Mouse (Mus musculus): ENCODE measurements around the gene Wdr61. TPM values are rescaled to one million over a fixed set of nuclear protein-coding genes. Genes with fewer than 3 reads are reported as not detected.
A peak's percentile ranks its signal among the peaks of the same experiment; 100 is the strongest.

The Wdr61 gene
- 149 and 152 TPM in 2 replicates for polyA plus RNA-seq (2015; fragmentation: Nextera tagmentation; extraction: Ambion mirVana)

- WGBS = 1% methylated on average over 32 of the region's 32 CpGs
- Histone ChIP-seq H3K27me3 (replicated peaks) (no peaks in the 10 kb centered on the region), H3K9ac (peak within 1 kb of the TSS; percentile 74), H3K9me3 (no peaks in the 10 kb centered on the region), H3K4me2 (replicated peaks) (peak within 1 kb of the TSS; percentile 55), H3K4me3 (replicated peaks) (peak within 1 kb of the TSS; percentile 70), H3K27ac (peak within 1 kb of the TSS; percentile 41; the same call in 1 of the 2 replicates), H3K4me1 (replicated peaks) (peaks cover 4% of the 10 kb centered on the region; the same call in 1 of the 2 replicates), H3K36me3 (no peaks in the 10 kb centered on the region)
- ATAC-seq = peak; percentile 99
These were observed at the start of gene Wdr61 for GRCm38 (mm10) chr9:54733921-54734638. Gene Wdr61, minus strand, starts transcription at chr9:54734519.

GRCm38 (mm10) chr9:54784003-54784402 lies 49.7 kb upstream of the Wdr61 start:
- Histone ChIP-seq H3K27me3 (replicated peaks) (no peaks in the 10 kb centered on the region), H3K4me2 (replicated peaks) (no peak overlapping the region), H3K36me3 (no peaks in the 10 kb centered on the region), H3K27ac (no peak overlapping the region), H3K4me3 (replicated peaks) (no peak overlapping the region), H3K4me1 (replicated peaks) (peaks cover 7% of the 10 kb centered on the region; the same call in 1 of the 2 replicates), H3K9ac (no peak overlapping the region), H3K9me3 (no peaks in the 10 kb centered on the region)
- WGBS = 46% methylated on average over 3 of the region's 3 CpGs
- ATAC-seq = peak; percentile 55

- Histone ChIP-seq H3K9me3 (no peaks in the 10 kb centered on the region), H3K36me3 (no peaks in the 10 kb centered on the region), H3K27ac (no peak overlapping the region; the same call in 1 of the 2 replicates), H3K9ac (no peak overlapping the region), H3K4me3 (replicated peaks) (no peak overlapping the region), H3K4me1 (replicated peaks) (peaks cover under 1% of the 10 kb centered on the region; the same call in 1 of the 2 replicates), H3K4me2 (replicated peaks) (no peak overlapping the region; the same call in 1 of the 2 replicates), H3K27me3 (replicated peaks) (no peaks in the 10 kb centered on the region)
- WGBS = 52% methylated on average over 15 of the region's 15 CpGs
- ATAC-seq = no peak
These were observed 48.2 kb upstream of the Wdr61 start for GRCm38 (mm10) chr9:54782504-54782903.

GRCm38 (mm10) chr9:54779280-54779679 lies 45.0 kb upstream of the Wdr61 start:
- no peaks in the 10 kb centered on the region for H3K9me3 ChIP-seq
- H3K36me3 ChIP-seq = no peaks in the 10 kb centered on the region
- no peak overlapping the region for H3K4me2 ChIP-seq (replicated peaks)
- H3K27me3 ChIP-seq (replicated peaks) = no peaks in the 10 kb centered on the region
- 79% methylated on average over 8 of the region's 8 CpGs for WGBS
- H3K4me1 ChIP-seq (replicated peaks) = no peaks in the 10 kb centered on the region
- no peak overlapping the region for H3K4me3 ChIP-seq (replicated peaks)
- no peak for ATAC-seq
- H3K9ac ChIP-seq = no peak overlapping the region
- H3K27ac ChIP-seq = no peak overlapping the region

- Histone ChIP-seq H3K27me3 (replicated peaks) (no peaks in the 10 kb centered on the region), H3K4me1 (replicated peaks) (no peaks in the 10 kb centered on the region), H3K36me3 (no peaks in the 10 kb centered on the region), H3K4me3 (replicated peaks) (no peak overlapping the region), H3K9ac (no peak overlapping the region), H3K9me3 (no peaks in the 10 kb centered on the region), H3K4me2 (replicated peaks) (no peak overlapping the region), H3K27ac (no peak overlapping the region)
- WGBS = 73% methylated on average over 13 of the region's 13 CpGs
- ATAC-seq = peak; percentile 95
These were observed 42.2 kb upstream of the Wdr61 start for GRCm38 (mm10) chr9:54776451-54776982.

GRCm38 (mm10) chr9:54770140-54770780 lies 35.9 kb upstream of the Wdr61 start:
- H3K4me2 ChIP-seq (replicated peaks) = no peak overlapping the region
- peaks cover 7% of the 10 kb centered on the region for H3K4me1 ChIP-seq (replicated peaks)
- 43% methylated on average over 11 of the region's 11 CpGs for WGBS

GRCm38 (mm10) chr9:54765336-54766085 lies 31.2 kb upstream of the Wdr61 start:
- under 1% methylated on average over 41 of the region's 41 CpGs for WGBS
- peak overlapping the region; percentile 34 for H3K4me3 ChIP-seq (replicated peaks)
- no peak overlapping the region for H3K9ac ChIP-seq
- no peak overlapping the region for H3K27ac ChIP-seq
- peak; percentile 63 for ATAC-seq
- H3K27me3 ChIP-seq (replicated peaks) = peaks cover 57% of the 10 kb centered on the region
- H3K9me3 ChIP-seq = no peaks in the 10 kb centered on the region
- H3K36me3 ChIP-seq = no peaks in the 10 kb centered on the region
- peaks cover 16% of the 10 kb centered on the region for H3K4me1 ChIP-seq (replicated peaks)
- H3K4me2 ChIP-seq (replicated peaks) = peak overlapping the region; percentile 81

More at GRCm38 (mm10) chr9:54770140-54770780, 35.9 kb upstream of the Wdr61 start:
- no peaks in the 10 kb centered on the region for H3K36me3 ChIP-seq
- ATAC-seq = no peak
- H3K9ac ChIP-seq = no peak overlapping the region
- peaks cover 22% of the 10 kb centered on the region for H3K27me3 ChIP-seq (replicated peaks)
- no peaks in the 10 kb centered on the region for H3K9me3 ChIP-seq
- H3K27ac ChIP-seq = no peak overlapping the region
- no peak overlapping the region for H3K4me3 ChIP-seq (replicated peaks)

GRCm38 (mm10) chr9:54764561-54765217 lies 30.4 kb upstream of the Wdr61 start, which contains the start of gene Crabp1:
Gene Crabp1, plus strand, starts transcription at chr9:54764748.
- H3K9ac ChIP-seq = peak within 1 kb of the TSS; percentile 21; the same call in 1 of the 2 replicates

GRCm38 (mm10) chr9:54764091-54764490 lies 29.8 kb upstream of the Wdr61 start:
- no peak overlapping the region for H3K4me3 ChIP-seq (replicated peaks)
- ATAC-seq = no peak
- no peak overlapping the region for H3K27ac ChIP-seq
- 31% methylated on average over 12 of the region's 12 CpGs for WGBS
- no peak overlapping the region for H3K9ac ChIP-seq
- H3K4me1 ChIP-seq (replicated peaks) = peaks cover 16% of the 10 kb centered on the region
- no peaks in the 10 kb centered on the region for H3K36me3 ChIP-seq
- peaks cover 54% of the 10 kb centered on the region for H3K27me3 ChIP-seq (replicated peaks)
- no peaks in the 10 kb centered on the region for H3K9me3 ChIP-seq
- H3K4me2 ChIP-seq (replicated peaks) = peak overlapping the region; percentile 81; the same call in 1 of the 2 replicates

More at GRCm38 (mm10) chr9:54764561-54765217, 30.4 kb upstream of the Wdr61 start, which contains the start of gene Crabp1:
- 2% methylated on average over 44 of the region's 45 CpGs for WGBS
- ATAC-seq = peak; percentile 59; the same call in 1 of the 2 replicates
- Histone ChIP-seq H3K27ac (no peak within 1 kb of the TSS), H3K9me3 (no peaks in the 10 kb centered on the region), H3K4me2 (replicated peaks) (peak within 1 kb of the TSS; percentile 81), H3K4me1 (replicated peaks) (peaks cover 16% of the 10 kb centered on the region), H3K27me3 (replicated peaks) (peaks cover 56% of the 10 kb centered on the region), H3K4me3 (replicated peaks) (peak within 1 kb of the TSS; percentile 34), H3K36me3 (no peaks in the 10 kb centered on the region)

- peaks cover 31% of the 10 kb centered on the region for H3K27me3 ChIP-seq (replicated peaks)
- H3K9ac ChIP-seq = no peak overlapping the region
- no peak for ATAC-seq
- no peaks in the 10 kb centered on the region for H3K9me3 ChIP-seq
- no peak overlapping the region for H3K4me3 ChIP-seq (replicated peaks)
- no peak overlapping the region for H3K27ac ChIP-seq
- peaks cover 2% of the 10 kb centered on the region; the same call in 1 of the 2 replicates for H3K4me1 ChIP-seq (replicated peaks)
- H3K4me2 ChIP-seq (replicated peaks) = no peak overlapping the region
- WGBS = 40% methylated on average over 6 of the region's 6 CpGs
- H3K36me3 ChIP-seq = no peaks in the 10 kb centered on the region
These were observed 25.3 kb upstream of the Wdr61 start for GRCm38 (mm10) chr9:54759592-54759991.

- Histone ChIP-seq H3K4me2 (replicated peaks) (no peak overlapping the region), H3K4me3 (replicated peaks) (no peak overlapping the region), H3K36me3 (no peaks in the 10 kb centered on the region), H3K27me3 (replicated peaks) (no peaks in the 10 kb centered on the region), H3K9ac (no peak overlapping the region), H3K9me3 (no peaks in the 10 kb centered on the region), H3K4me1 (replicated peaks) (no peaks in the 10 kb centered on the region; the same call in 1 of the 2 replicates), H3K27ac (no peak overlapping the region)
- 46% methylated on average over 11 of the region's 11 CpGs for WGBS
- no peak for ATAC-seq
These were observed 18.6 kb upstream of the Wdr61 start for GRCm38 (mm10) chr9:54752944-54753295.
